Mouse (Mus musculus) left cerebral cortex, postnatal 4 days (tissue): ENCODE measurements at regions not wholly inside any gene's neighbourhood (a gene's known extent, or its start where the extent isn't known, plus 50 kb on each side); places are given as distances from the start of the nearest gene placed in this dataset.

ENCODE experiments used
- DNase-seq: peaks from one replicate; pipeline ENCODE4 v3.0.0-alpha.2; 2022
- intact Hi-C: fragments of 180-260 bp; cut with DNase I; formaldehyde crosslinking; loops from one replicate; pipeline ENCODE4 v1.15.1; 2025

DNA sequence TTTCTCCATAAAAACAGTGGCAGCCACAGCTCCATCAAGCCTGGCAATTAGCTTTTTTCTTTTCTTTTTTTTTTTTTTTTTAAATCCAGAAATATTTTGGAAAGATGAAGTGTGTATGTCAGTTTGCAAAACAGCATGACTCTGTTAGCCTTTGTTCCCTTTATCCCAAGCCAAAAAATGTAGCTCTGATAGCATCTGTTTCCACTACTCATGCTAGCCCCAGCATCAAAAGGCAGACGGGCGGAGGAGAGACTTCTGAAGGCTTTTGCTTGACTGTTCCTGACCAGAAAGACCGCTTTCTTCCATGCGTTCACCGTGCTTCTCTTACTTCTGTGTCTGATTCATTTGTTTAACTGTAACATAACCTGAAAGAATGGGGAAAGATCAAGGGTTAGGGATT is 1039.5 kb downstream of the Ttll7 start:
- intact Hi-C loops: no loop called here
- DNase-seq: no peak

DNA sequence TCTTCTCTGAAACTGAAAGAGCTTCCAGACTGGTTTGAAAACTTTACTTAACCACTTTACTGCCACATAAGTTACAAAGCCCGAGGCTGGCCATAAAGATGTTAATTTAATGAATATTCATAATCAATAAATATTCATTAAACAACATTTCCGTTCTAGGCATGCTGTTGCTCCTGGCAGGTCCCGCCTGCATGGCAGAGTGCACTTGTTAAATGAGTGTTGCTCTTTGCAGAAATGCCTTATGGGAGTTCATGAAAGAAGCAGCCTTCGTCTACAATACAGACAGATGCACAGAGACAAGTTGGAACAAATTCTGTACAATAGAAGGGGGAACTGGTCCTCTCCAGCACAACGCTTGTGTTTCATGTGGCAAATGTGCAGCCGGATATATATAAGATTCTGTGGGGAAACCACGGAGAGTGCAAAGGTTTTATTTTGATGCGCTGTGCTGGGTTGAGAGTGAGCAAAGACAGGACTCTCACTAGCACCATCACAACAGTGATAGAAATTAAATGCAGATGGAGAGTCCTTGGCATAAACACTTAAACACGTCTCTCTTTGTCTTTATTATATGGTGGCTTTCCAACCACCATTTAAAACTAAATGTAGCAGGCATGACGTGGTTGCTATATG is 1034.2 kb downstream of the Ttll7 start:
- intact Hi-C loops: no loop called here
- no peak for DNase-seq

DNA sequence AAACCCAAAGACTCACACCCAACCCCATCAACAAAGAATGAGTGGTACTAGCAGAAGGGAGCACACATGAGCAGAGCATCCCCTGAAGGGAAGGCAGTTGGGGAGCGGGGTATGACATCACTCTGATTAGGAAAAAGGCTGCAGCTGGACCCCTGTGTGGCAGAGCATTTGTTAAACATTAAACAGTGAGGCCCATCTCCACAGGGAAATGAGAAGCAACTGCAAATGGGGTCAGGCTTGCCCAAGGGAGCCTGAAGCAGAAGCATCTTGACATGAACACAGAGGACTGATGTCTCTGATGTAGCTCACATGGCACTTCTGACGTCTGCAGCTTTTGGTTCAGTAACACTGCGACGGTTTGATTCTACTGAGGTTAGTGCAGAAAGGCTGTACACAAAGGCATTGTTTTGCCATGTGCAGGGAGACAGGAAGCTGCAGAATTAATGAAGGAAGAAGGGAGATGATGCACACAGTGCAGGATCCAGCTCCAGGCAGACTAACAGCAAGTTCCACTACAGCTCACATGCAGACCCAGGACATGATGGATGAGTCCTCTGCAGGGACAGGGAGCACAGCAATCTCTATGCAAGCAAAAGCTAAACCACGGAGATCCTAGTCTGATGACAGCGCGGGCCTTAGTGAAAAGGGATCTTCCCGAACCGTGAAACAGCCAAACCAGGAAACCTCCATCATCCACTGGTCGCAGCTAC is 1030.9 kb downstream of the Ttll7 start:
- no peak for DNase-seq
- intact Hi-C loops: no loop called here

DNA sequence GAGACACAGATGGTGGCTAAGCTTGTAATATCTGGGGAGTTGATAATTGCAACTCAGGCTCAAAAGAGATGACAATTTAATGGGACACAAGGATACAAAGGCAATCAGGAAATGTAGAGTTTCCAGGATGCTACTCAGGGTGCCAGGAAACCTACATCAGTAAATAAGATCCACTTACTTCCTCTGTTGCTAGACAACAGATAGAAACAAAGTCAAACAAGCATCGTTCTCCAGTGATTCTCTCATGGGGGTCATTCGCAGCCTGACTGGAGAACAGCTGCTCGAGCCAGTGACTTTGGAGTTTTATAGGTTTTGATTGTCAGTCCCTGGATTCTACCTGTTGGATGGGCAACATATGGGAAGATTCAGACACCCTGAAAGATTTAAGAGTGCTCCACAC is 1026.5 kb downstream of the Ttll7 start:
- intact Hi-C loops: no loop called here
- no peak for DNase-seq

DNA sequence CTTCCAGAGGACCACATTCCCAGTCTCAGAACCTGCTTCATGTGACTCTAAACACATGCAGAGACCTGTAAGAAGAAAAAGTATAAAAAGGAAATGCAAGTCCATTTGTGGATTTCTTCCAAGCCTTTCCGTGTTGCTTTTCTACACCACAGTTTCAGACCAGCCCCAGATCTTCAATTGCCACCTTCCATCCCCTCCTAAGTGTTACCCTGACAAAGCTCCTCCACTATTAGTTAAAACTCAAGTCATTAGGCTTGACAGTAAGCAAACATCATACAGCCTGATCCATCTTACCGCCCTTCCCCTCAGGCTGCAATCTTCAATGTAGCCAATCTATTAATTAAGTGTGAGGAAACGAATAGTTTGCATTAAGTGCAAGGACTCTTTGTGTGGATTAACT is 1016.1 kb downstream of the Ttll7 start:
- no peak for DNase-seq
- intact Hi-C loops: no loop called here

DNA sequence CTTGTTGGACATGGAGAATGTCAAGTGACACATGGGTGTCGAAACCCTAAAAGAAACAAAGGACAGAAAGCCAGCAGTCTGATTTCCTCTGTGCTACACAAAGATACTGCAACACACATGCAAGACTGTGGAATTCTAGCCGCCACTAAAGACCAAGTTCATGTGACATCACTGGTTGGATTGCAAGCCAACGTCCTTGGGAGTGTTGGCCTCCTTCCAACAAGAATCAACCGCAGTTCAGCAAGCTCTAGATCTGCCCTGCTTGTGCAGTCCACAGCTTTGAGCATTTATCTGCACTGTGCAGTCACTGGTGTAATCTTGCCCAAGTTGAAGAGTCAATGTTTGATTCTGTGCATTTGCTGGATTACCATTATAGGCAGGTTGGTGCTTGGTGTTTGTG is 1001.2 kb downstream of the Ttll7 start:
- intact Hi-C loops: no loop called here
- peak; percentile 47 for DNase-seq

DNA sequence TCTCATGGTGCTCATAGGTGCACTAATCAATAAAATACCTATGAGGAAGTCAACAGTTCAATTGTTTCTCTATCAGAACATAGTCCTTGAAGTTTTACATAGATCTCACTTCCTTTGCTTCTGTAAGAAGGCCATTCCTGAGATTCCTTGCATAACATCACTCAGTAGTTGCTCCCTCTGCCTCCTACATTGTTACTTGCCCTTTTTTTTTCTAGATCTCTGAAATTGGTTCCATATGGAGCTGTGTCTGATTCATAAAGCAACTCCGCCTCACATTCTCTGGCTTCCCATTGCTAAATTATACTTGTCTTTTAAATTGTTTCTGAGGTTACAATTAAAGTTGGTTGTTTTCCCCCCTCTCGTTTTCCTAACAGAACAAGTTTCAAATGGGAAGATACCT is 1000.7 kb downstream of the Ttll7 start:
- DNase-seq: no peak
- intact Hi-C loops: no loop called here

DNA sequence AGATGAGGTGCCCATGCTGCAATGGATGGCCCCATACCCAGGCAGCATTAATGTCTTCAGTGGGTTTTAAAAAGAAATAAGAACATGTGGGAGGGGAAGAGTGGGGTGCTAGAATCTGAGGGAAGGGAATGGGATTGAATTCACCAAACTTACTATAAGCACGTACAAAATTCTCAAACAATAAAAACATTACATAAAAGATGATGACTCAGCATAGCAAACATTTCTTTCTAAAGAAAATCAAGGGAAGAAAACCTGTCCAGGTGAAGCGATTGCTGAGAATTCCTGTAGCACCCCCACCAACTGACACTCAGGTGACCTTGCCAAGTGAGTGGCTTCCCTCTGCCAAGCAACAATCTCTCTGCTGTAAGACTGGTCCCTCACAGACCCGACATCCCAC is 989.2 kb downstream of the Ttll7 start:
- DNase-seq: no peak
- intact Hi-C loops: no loop called here

DNA sequence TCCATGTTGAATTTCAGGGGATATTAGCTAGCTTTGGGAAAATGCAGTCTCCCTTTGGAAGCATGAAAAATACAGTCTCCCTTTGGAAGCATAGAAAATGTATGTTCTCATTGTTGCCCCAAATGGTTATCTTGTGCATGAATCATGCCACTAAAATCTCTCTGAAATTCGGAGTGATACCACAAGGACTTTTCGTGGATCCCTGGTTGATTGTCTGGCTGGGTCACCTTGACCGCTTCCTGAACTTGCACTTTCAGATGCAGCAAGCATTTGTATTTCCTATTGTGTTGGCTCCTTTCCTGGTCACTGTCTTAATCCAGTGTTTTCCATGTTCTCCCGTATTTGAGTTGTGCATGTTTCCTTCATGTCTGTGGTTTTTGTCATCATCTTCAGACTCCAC is 986.6 kb downstream of the Ttll7 start:
- intact Hi-C loops: no loop called here
- no peak for DNase-seq

DNA sequence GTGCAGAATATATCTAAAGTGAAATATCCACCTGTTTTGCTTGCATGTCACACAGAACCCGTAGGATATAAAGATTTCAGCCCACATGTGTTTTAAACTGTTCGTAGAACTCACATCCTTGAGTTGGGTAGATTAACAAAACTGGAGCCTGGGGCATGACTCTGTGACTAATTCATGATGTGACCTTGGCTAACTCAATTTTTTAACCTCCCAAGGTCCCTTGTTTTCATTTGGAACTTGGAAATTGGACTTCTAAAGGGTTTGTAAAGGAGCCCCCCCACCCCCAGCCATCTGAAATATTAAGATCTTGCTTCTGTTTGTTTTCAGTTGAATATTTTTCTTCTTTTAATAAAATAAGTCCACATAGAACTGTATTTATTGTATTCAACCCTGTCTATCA is 983.5 kb downstream of the Ttll7 start:
- intact Hi-C loops: no loop called here
- DNase-seq: no peak

DNA sequence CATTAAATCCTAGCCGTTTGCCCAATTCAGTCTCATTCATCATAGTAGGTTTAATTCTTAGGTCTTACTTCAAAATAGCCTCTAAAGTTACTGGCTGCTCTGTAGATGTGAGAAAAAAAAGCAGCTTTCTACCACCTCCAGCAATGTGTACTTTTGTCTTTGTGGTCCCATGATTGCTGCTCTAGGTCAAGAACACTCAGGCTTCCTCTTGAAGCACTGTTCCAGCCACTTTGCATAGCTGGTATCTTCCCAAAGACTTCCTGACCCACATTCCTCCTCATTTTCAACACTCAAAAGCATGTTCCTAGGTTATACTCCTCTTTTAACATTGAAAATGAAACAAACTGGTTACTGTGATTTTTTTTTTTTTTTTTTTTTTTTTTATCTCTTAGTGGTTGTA is 973.2 kb downstream of the Ttll7 start:
- no peak for DNase-seq
- intact Hi-C loops: no loop called here

DNA sequence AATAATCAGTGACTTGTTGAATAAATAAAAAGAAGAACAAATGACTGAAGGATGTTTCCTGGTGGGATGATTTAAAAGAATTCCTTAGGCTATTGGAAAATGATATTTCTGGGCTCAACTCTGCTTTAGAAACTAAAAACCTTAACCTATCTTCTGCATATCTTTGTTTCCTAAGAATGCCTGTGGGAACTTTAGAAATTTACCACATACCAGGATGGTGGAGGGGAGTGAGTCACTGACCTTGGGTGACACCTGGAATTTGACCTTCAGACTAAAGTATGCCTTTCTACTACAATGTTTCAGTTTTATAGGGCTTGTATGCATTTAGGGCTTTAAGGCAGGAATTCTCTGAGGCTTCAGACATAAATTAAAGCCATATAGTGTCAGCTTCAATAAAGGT is 972.3 kb downstream of the Ttll7 start:
- DNase-seq: no peak
- intact Hi-C loops: no loop called here

DNA sequence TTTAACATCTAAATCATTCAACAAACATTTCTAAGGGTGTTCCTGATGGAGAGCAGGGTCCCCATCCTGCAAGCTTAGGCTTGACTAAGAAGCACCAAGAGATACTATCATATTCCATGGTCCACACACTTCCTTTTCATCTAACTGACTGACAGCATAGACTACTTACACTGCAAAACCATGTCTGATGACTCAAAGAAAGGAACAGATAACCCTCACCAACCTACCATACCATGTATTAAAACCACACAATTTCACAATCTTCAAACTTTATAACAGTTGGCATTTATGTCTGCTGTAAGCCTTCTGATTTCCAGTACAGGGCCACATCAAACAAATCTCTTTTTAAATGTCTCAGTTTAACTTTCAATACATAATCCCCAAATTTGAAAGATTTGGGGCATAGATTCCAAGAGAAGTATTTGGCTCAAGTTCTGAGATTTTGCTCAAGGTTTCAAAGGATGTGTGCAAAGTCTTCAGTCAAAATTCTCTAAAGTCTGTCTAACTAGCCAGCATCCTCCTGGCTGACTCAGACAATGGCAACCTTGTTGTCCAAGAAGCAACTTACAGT is 962.0 kb downstream of the Ttll7 start:
- intact Hi-C loops: no loop called here
- no peak for DNase-seq

DNA sequence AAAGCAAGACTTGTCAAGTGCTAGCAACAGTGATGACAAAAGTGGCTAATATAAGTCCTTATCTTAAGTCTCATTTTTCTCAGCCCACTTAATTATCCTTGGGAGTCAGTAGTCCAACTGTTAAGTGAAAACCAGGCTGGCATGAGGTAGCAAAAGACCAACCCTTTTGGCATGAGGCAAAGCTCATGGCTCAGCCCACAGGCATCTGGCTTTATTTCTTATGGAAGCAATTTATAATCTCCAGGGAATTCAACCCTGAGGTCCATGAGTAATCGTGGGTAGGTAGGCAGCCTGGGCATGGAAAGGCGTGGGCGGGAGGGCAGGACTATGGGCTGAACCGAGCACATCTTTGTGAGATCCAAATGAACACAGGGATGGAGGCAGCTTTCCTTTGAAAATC is 950.4 kb downstream of the Ttll7 start:
- DNase-seq: no peak
- intact Hi-C loops: no loop called here

DNA sequence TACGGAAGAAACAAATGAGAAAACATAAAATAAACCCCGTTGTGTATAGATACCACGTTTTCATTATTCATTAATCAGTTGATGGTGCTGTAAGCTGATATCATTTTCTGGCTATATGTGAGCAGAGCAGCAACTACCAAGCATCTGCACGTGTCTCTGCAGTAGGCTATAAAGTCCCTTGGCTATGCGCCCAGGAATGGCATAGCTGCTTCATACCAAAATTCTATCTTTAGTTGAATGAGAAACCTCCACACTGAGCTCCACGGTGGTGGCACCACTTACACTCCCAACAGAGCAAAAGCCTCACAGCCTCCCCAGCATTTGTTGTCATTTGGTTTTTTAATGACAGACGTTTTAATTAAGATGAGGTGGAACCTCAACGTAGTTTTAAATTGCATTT is 944.4 kb downstream of the Ttll7 start:
- intact Hi-C loops: no loop called here
- no peak for DNase-seq

DNA sequence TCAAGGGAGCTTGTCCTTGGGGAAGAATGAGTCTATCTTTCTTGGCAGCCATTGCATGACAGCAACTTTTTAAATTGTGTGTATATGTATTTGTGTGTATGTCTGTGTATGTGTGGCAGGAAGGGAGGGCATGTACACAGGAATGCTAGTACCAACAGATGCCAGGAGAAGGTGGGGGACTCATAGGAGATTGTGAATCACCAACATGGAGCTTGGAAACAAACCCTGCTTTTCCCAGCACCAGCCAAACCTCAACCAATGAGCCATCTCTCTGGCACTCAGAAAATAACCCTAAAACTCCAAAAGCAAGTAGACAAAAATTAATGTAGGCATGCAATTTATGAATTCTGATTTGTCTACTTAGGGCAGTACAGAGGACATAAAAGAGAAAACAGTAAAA is 942.9 kb downstream of the Ttll7 start:
- no peak for DNase-seq
- intact Hi-C loops: no loop called here

DNA sequence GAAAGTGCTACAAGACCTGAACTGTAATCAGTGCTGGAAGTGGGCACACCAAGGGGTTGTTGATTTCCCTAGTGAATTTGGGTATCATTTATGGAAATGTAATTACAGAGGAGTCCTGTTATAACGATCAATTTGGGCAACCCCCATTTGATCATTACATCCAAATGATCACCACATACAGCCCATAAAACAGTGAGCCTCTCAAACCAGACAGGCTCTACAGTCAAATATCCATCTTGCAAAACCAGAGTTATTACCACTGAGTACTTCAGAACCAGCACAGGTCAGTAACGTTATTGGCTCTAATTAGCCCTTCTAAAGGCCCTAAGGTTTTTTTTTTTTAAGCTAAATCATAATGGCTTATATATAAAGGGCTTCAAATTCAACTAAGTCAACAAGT is 934.4 kb downstream of the Ttll7 start:
- intact Hi-C loops: no loop called here
- DNase-seq: no peak

DNA sequence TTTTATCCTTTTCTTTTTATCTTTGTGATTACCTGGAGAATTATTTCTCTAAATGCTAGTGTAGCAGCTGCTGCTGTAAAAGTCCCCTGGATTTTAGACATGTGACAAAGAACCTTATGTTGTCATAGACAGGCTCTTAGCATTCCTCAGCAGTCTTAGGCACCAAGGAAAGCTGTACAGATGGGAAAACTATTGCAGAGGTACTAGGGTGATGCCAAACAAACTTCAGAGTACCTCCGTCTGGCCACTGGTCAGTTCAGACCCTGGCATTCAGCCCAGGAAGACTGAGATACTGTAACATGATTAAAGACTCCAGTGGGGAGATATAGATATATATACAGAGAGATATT is 898.6 kb downstream of the Ttll7 start:
- intact Hi-C loops: no loop called here
- DNase-seq: no peak

DNA sequence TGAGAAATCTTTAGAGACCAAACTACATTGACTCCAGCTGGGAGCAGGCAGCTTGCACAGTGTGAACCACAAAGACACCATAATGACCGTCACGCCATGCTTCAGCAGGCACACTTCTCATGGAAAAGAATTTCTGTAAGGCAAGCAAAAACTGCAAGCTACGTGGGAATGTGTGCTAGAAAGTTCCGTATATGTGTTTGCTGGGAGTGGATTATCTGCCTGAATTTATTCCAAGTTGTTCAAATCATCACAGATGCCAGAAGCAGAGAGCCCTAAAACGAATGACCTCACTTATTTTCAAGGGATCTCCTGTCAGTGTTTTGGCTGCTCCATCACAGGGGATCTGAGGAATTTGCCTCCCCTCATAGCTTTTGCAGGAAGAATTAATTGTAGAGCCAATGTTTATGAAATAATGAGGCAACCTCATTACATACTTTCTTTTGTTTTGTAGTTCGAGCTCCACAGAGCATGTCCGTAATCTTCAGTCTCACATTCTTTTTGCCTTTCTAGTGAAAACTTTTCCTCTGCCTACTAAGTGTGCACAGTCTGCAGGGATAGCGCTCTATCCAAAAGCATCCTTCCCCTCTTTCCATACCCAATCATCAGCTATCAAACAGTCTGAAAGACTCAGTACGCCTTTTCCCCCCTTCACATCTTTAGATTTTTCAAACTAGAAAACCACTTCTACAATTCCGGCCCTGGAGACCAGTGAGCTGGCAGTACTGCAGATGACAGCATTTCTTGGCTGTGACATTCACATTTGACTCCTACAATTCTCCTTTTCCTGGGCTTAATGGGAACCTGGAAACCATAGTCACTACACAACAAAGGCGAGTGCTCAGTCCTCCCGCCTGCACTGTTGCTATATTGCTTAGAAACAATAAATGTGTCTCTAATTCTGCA is 898.0 kb downstream of the Ttll7 start:
- no peak for DNase-seq
- intact Hi-C loops: no loop called here

DNA sequence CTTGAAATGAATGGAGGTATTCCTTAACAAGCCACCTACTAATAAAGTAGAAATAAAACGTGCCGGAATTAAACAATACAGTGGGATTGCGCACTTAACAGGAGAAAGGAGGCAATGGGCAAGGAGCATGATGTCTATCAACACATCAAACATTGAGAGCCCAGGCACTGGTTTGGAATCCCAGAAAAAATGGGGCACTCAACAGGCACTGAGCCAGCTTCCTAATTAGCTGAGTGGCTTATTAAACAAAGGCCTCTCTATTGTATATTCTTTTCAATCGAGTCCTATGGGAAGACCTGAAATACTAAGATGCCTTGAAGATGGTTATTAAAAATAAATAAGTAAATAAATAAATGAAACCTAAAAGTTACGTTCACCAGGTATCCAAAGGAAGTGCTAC is 897.3 kb downstream of the Ttll7 start:
- intact Hi-C loops: no loop called here
- DNase-seq: no peak

DNA sequence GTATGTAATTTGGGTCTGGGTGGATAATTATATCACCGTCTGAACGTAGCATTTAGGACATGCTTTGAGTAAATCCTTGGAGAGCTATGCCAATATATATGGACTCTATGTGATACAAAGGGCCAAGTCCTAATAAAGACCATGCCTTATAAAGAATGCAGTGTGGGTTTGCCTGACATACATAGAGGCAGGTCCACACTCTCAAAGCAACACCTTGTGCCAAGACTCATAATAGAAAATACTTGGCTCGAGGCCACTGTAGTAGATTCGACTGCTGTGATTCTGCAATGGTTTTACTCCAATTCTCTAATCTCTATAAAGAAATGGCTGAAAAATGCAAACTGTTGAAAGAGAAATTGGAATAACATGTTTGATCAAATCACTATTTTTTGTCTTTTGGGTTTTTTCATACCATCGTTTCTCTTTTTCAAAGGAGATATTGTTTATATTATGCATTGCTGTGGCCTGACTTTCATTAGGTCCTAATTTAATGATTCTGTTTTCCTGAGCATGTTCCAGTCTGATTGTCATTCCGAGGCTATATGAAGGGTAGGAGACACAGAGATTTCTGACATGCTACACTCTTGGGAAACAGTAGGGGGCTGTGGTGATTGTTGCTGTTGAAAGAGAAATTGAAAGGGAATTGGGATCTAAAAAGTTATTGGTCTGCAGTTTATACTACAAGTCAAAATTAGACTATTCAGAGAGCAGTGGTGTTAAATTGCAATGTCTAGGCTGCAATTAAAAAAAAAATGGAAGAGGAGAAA is 884.7 kb downstream of the Ttll7 start:
- no peak for DNase-seq
- intact Hi-C loops: no loop called here
